Mouse (Mus musculus) embryonic facial prominence, embryonic 11.5 days (tissue): ENCODE data around the gene Tnfaip3. TPM values are rescaled to one million over a fixed set of nuclear protein-coding genes. Genes with fewer than 3 reads are reported as not detected.

Experiments used
- ATAC-seq: fragments of 200-750 bp; cut with Nextera tagmentation; replicated peaks from 2 replicates; pipeline ENCODE4 v1.8.0; 2017; ENCODE audit warnings: low read depth; ENCODE audit not compliant: insufficient number of reproducible peaks, low FRiP score, low TSS enrichment
- DNase-seq: peaks from one replicate; pipeline ENCODE4 v3.0.0-alpha.2; 2015; ENCODE audit warnings: low spot score
- H3K27ac ChIP-seq: fragments of 300-500 bp; sonication (generic); replicated peaks from 2 replicates; pipeline ENCODE4 v1.5.1; 2014; ENCODE audit warnings: mild to moderate bottlenecking, low read depth, low read length, control low read depth
- H3K27me3 ChIP-seq: fragments of 300-500 bp; sonication (generic); 2 replicates; pipeline ENCODE4 v1.6.1; 2014; ENCODE audit warnings: mild to moderate bottlenecking, low read length, moderate library complexity, mixed read lengths; ENCODE audit not compliant: control insufficient read depth, insufficient read depth
- H3K36me3 ChIP-seq: fragments of 300-500 bp; sonication (generic); replicated peaks from 2 replicates; pipeline ENCODE4 v1.6.1; 2014; ENCODE audit warnings: low read depth, mild to moderate bottlenecking, low read length, moderate library complexity, mixed read lengths; ENCODE audit not compliant: control insufficient read depth, insufficient read depth
- H3K4me1 ChIP-seq: fragments of 300-500 bp; sonication (generic); 2 replicates; pipeline ENCODE4 v1.6.1; 2014; ENCODE audit warnings: low read length, mixed read lengths; ENCODE audit not compliant: control insufficient read depth, insufficient read depth
- H3K4me2 ChIP-seq: fragments of 300-500 bp; sonication (generic); 2 replicates; pipeline ENCODE4 v1.6.1; 2014; ENCODE audit warnings: low read depth, mild to moderate bottlenecking, control low read depth, low read length, moderate library complexity
- H3K4me3 ChIP-seq: fragments of 300-500 bp; sonication (generic); 2 replicates; pipeline ENCODE4 v1.5.1; 2014; ENCODE audit warnings: low read depth, low read length, control low read depth
- H3K9ac ChIP-seq: fragments of 300-500 bp; sonication (generic); replicated peaks from 2 replicates; pipeline ENCODE4 v1.6.1; 2014; ENCODE audit warnings: mild to moderate bottlenecking, control low read depth, low read length
- H3K9me3 ChIP-seq: fragments of 300-500 bp; sonication (generic); replicated peaks from 2 replicates; pipeline ENCODE4 v1.6.1; 2016; ENCODE audit warnings: mild to moderate bottlenecking, low read length, inconsistent platforms, mixed read lengths; ENCODE audit not compliant: control insufficient read depth
- WGBS: fragments of 180-500 bp; shearing (Covaris S2); extraction: QIAGEN DNeasy Blood & Tissue Kit; methylation state at CpG from one replicate; pipeline ENCODE4 v1.1.7; 2014; 5-methylcytosine and 5-hydroxymethylcytosine counted together
- polyA plus RNA-seq: library from polyadenylated mRNA; unstranded; fragments of >200 nt; fragmentation: Nextera tagmentation; extraction: Ambion mirVana; gene quantifications from 2 replicates; pipeline ENCODE4 v1.2.1, GENCODE M21; 2014

The Tnfaip3 gene
- polyA plus RNA-seq, 1 experiment from 2014 or later, result 2.2 TPM

GRCm38 (mm10) chr10:18974486-18974885, 41.0 kb downstream of the Tnfaip3 start:
- no peak overlapping the region for H3K4me2 ChIP-seq
- H3K9ac ChIP-seq, result no peak overlapping the region
- no peaks in the 10 kb centered on the region for H3K9me3 ChIP-seq
- no peaks in the 10 kb centered on the region for H3K4me1 ChIP-seq
- no peak for DNase-seq
- 77% methylated on average over 3 of the region's 3 CpGs for WGBS
- no peaks in the 10 kb centered on the region for H3K36me3 ChIP-seq
- H3K27ac ChIP-seq, result no peak overlapping the region
- ATAC-seq, result no peak
- H3K27me3 ChIP-seq, result no peaks in the 10 kb centered on the region
- H3K4me3 ChIP-seq, result no peak overlapping the region

GRCm38 (mm10) chr10:18966893-18967292, 48.6 kb downstream of the Tnfaip3 start:
- no peaks in the 10 kb centered on the region for H3K36me3 ChIP-seq
- no peaks in the 10 kb centered on the region for H3K27me3 ChIP-seq
- H3K9ac ChIP-seq, result no peak overlapping the region
- H3K4me3 ChIP-seq, result no peak overlapping the region
- WGBS, result 87% methylated on average over 10 of the region's 10 CpGs
- H3K4me2 ChIP-seq, result no peak overlapping the region
- H3K9me3 ChIP-seq, result no peaks in the 10 kb centered on the region
- ATAC-seq (no peak), DNase-seq (no peak)
- H3K4me1 ChIP-seq, result no peaks in the 10 kb centered on the region
- no peak overlapping the region for H3K27ac ChIP-seq

GRCm38 (mm10) chr10:18965601-18966000, 49.9 kb downstream of the Tnfaip3 start:
- 84% methylated on average over 4 of the region's 4 CpGs for WGBS
- H3K9me3 ChIP-seq, result no peaks in the 10 kb centered on the region
- no peaks in the 10 kb centered on the region for H3K4me1 ChIP-seq
- DNase-seq (no peak), ATAC-seq (no peak)
- no peak overlapping the region for H3K4me3 ChIP-seq
- H3K36me3 ChIP-seq, result no peaks in the 10 kb centered on the region
- no peak overlapping the region for H3K27ac ChIP-seq
- no peak overlapping the region for H3K9ac ChIP-seq
- H3K27me3 ChIP-seq, result no peaks in the 10 kb centered on the region
- no peak overlapping the region for H3K4me2 ChIP-seq

- no peaks in the 10 kb centered on the region for H3K9me3 ChIP-seq
- no peak overlapping the region for H3K27ac ChIP-seq
- DNase-seq (no peak), ATAC-seq (no peak)
- H3K4me3 ChIP-seq, result no peak overlapping the region
- H3K4me1 ChIP-seq, result no peaks in the 10 kb centered on the region
- H3K4me2 ChIP-seq, result no peak overlapping the region
- H3K36me3 ChIP-seq, result no peaks in the 10 kb centered on the region
- H3K27me3 ChIP-seq, result no peaks in the 10 kb centered on the region
- WGBS, result 75% methylated on average over 7 of the region's 7 CpGs
- H3K9ac ChIP-seq, result no peak overlapping the region
Observed at GRCm38 (mm10) chr10:18964856-18965255, 50.6 kb downstream of the Tnfaip3 start.

GRCm38 (mm10) chr10:18959777-18960492, 55.5 kb downstream of the Tnfaip3 start:
- Histone ChIP-seq H3K4me3 (no peak overlapping the region), H3K36me3 (no peaks in the 10 kb centered on the region), H3K27me3 (no peaks in the 10 kb centered on the region), H3K4me1 (no peaks in the 10 kb centered on the region), H3K27ac (no peak overlapping the region), H3K4me2 (no peak overlapping the region), H3K9ac (no peak overlapping the region), H3K9me3 (no peaks in the 10 kb centered on the region)
- WGBS, result 55% methylated on average over 14 of the region's 14 CpGs
- no peak for DNase-seq
- ATAC-seq, result no peak

GRCm38 (mm10) chr10:18953706-18954071, 61.8 kb downstream of the Tnfaip3 start:
- no peak overlapping the region for H3K9ac ChIP-seq
- no peaks in the 10 kb centered on the region for H3K4me1 ChIP-seq
- H3K9me3 ChIP-seq, result no peaks in the 10 kb centered on the region
- H3K27me3 ChIP-seq, result no peaks in the 10 kb centered on the region
- no peak overlapping the region for H3K27ac ChIP-seq
- DNase-seq (peak; percentile 38), ATAC-seq (no peak)
- 17% methylated on average over 1 of the region's 1 CpGs for WGBS
- no peak overlapping the region for H3K4me3 ChIP-seq
- no peak overlapping the region for H3K4me2 ChIP-seq
- H3K36me3 ChIP-seq, result no peaks in the 10 kb centered on the region

GRCm38 (mm10) chr10:18953011-18953705, 62.3 kb downstream of the Tnfaip3 start:
- DNase-seq (no peak), ATAC-seq (no peak)
- Histone ChIP-seq H3K27me3 (no peaks in the 10 kb centered on the region), H3K9ac (no peak overlapping the region), H3K4me2 (no peak overlapping the region), H3K4me3 (no peak overlapping the region), H3K4me1 (no peaks in the 10 kb centered on the region), H3K9me3 (no peaks in the 10 kb centered on the region), H3K36me3 (no peaks in the 10 kb centered on the region), H3K27ac (no peak overlapping the region)
